14 mouse cellular contexts compared by ENCODE assay signal in genomic region chr19:26258677-26259076, GRCm38 (mm10).
"Had no signal": no experiment of that assay in that cellular context is flagged by ENCODE, and none has a peak within 500 bp of the region (broad histone marks: within the 10 kb centered on the region; RNA-seq: fewer than 3 reads in every experiment).

No protein-coding gene starts in this region.

- H3K9ac ChIP-seq: liver, embryonic 13.5 days; midbrain, embryonic 15.5 days; neural tube, embryonic 12.5 days; neural tube, embryonic 15.5 days; stomach, embryonic 15.5 days had no signal

- H3K27ac ChIP-seq: liver, embryonic 13.5 days; midbrain, embryonic 15.5 days; neural tube, embryonic 12.5 days; neural tube, embryonic 15.5 days; stomach, embryonic 15.5 days had no signal

- H3K36me3 ChIP-seq: liver, embryonic 13.5 days; midbrain, embryonic 15.5 days; neural tube, embryonic 12.5 days; neural tube, embryonic 15.5 days; stomach, embryonic 15.5 days had no signal

- H3K9me3 ChIP-seq: liver, embryonic 13.5 days; midbrain, embryonic 15.5 days; neural tube, embryonic 12.5 days; neural tube, embryonic 15.5 days; stomach, embryonic 15.5 days had no signal

- H3K27me3 ChIP-seq: liver, embryonic 13.5 days; midbrain, embryonic 15.5 days; neural tube, embryonic 12.5 days; neural tube, embryonic 15.5 days; stomach, embryonic 15.5 days had no signal

- H3K4me2 ChIP-seq: liver, embryonic 13.5 days; midbrain, embryonic 11.5 days; midbrain, embryonic 15.5 days; neural tube, embryonic 12.5 days; neural tube, embryonic 15.5 days; stomach, embryonic 15.5 days had no signal

- H3K4me1 ChIP-seq: liver, embryonic 13.5 days; neural tube, embryonic 12.5 days; neural tube, embryonic 15.5 days; stomach, embryonic 15.5 days had no signal

- H3K4me3 ChIP-seq: liver, embryonic 13.5 days; midbrain, embryonic 15.5 days; neural tube, embryonic 12.5 days; neural tube, embryonic 15.5 days; stomach, embryonic 15.5 days had no signal

- ATAC-seq: midbrain, embryonic 15.5 days had no signal

- DNase-seq: kidney, postnatal 14 days; kidney, postnatal 4 days; liver, embryonic 13.5 days; lung, adult 2 months; lung, postnatal 14 days; lung, postnatal 4 days; right cerebral cortex, postnatal 25 days; spleen, adult 18-20 months; thymus, postnatal 25 days had no signal
